Mouse (Mus musculus): ENCODE results near the gene Bcl9l.
A peak's percentile ranks its signal among the peaks of the same experiment; 100 is the strongest.
"Not testable (repeated sequence)": the region's sequence is repeated elsewhere in the genome, so short reads cannot be mapped to it uniquely, and the experiment has no call there.

The Bcl9l gene

GRCm38 (mm10) chr9:44482552-44482951 lies at the start of gene Bcl9l:
Gene Bcl9l, plus strand, starts transcription at chr9:44482825.
- DNase-seq (ENCODE audit: low spot score), result peak; percentile 96

GRCm38 (mm10) chr9:44435747-44436146 lies 46.9 kb upstream of the Bcl9l start:
- DNase-seq (ENCODE audit: low spot score), result no peak

- DNase-seq (ENCODE audit: low spot score), result no peak
Measured at GRCm38 (mm10) chr9:44440961-44441360, 41.7 kb upstream of the Bcl9l start, which contains the start of gene Foxr1. Gene Foxr1, minus strand, starts transcription at chr9:44441136.

GRCm38 (mm10) chr9:44444402-44445025 lies 38.1 kb upstream of the Bcl9l start:
- not testable (repeated sequence) for DNase-seq (ENCODE audit: low spot score)

- no peak for DNase-seq (ENCODE audit: low spot score)
Measured at GRCm38 (mm10) chr9:44450387-44450786, 32.2 kb upstream of the Bcl9l start.

GRCm38 (mm10) chr9:44454132-44454890 lies 28.3 kb upstream of the Bcl9l start:
- peak; percentile 61 for DNase-seq (ENCODE audit: low spot score)

- DNase-seq (ENCODE audit: low spot score), result no peak
Measured at GRCm38 (mm10) chr9:44454891-44455220, 27.8 kb upstream of the Bcl9l start, which contains the start of gene Upk2. Gene Upk2, minus strand, starts transcription at chr9:44454976.

- DNase-seq (ENCODE audit: low spot score), result peak; percentile 37
Measured at GRCm38 (mm10) chr9:44457035-44457742, 25.4 kb upstream of the Bcl9l start.

GRCm38 (mm10) chr9:44461950-44462349 lies 20.7 kb upstream of the Bcl9l start:
- DNase-seq (ENCODE audit: low spot score), result no peak

GRCm38 (mm10) chr9:44468224-44468623 lies 14.4 kb upstream of the Bcl9l start:
- DNase-seq (ENCODE audit: low spot score), result no peak

GRCm38 (mm10) chr9:44468800-44469199 lies 13.8 kb upstream of the Bcl9l start:
- no peak for DNase-seq (ENCODE audit: low spot score)

- DNase-seq (ENCODE audit: low spot score), result no peak
Measured at GRCm38 (mm10) chr9:44473184-44473583, 9.4 kb upstream of the Bcl9l start.

GRCm38 (mm10) chr9:44474327-44474726 lies 8.3 kb upstream of the Bcl9l start:
- no peak for DNase-seq (ENCODE audit: low spot score)

GRCm38 (mm10) chr9:44475936-44476335 lies 6.7 kb upstream of the Bcl9l start:
- no peak for DNase-seq (ENCODE audit: low spot score)

GRCm38 (mm10) chr9:44477339-44478228 lies 5.0 kb upstream of the Bcl9l start:
- DNase-seq (ENCODE audit: low spot score), result peak; percentile 82

- peak; percentile 94 for DNase-seq (ENCODE audit: low spot score)
Measured at GRCm38 (mm10) chr9:44478229-44478921, 4.2 kb upstream of the Bcl9l start.

GRCm38 (mm10) chr9:44478959-44479605 lies 3.5 kb upstream of the Bcl9l start:
- peak; percentile 95 for DNase-seq (ENCODE audit: low spot score)

GRCm38 (mm10) chr9:44479628-44480428 lies 2.8 kb upstream of the Bcl9l start:
- peak; percentile 90 for DNase-seq (ENCODE audit: low spot score)

GRCm38 (mm10) chr9:44482112-44482511 lies 513 bp upstream of the Bcl9l start:
- DNase-seq (ENCODE audit: low spot score), result no peak

- no peak for DNase-seq (ENCODE audit: low spot score)
Measured at GRCm38 (mm10) chr9:44483041-44483509, 450 bp downstream of the Bcl9l start.

Data from yolk sac, embryonic 10.5 days (tissue).